In the genomic region with DNA sequence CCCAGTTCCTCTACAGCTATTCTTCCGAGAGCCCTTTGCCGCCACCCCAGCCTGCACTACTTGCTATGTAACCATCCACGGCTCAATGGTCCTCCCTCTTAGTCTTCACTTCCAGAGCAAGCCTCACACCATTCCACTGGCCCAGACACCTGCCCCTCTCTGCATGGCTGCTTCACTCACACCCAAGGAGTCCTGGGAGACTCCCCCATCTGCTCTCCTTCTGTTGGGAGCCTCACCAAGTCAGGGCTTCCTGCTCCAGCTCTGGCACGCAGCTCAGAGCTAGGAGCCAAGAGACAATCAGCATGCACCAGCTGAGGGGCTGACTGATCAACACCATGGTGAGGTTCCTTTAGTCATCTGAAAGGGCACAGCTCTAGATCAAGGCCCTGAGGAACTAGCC, we compare ENCODE assay signal across 11 mouse cellular contexts. TPM values are rescaled to one million over a fixed set of nuclear protein-coding genes. Genes with fewer than 3 reads are reported as not detected.
DNase-seq lines count a peak whose midpoint lies in the region; ATAC-seq and TF ChIP-seq lines count a peak whose summit lies in the region.
"Had no signal": no experiment of that assay in that cellular context is flagged by ENCODE, and none has a peak within 500 bp of the region (broad histone marks: within the 10 kb centered on the region; RNA-seq: fewer than 3 reads in every experiment).

No protein-coding gene starts in this region.

- no peak overlapping the region for H3K4me2 ChIP-seq in forebrain, embryonic 15.5 days (replicated peaks)
- H3K4me2 ChIP-seq in forebrain, embryonic 11.5 days (ENCODE audit: low read depth, low read length, severe bottlenecking), result no peak overlapping the region
- H3K4me2 ChIP-seq in kidney, embryonic 14.5 days (replicated peaks; ENCODE audit: low read depth, low read length), result no peak overlapping the region
- H3K4me2 ChIP-seq in forebrain, postnatal 0 days (ENCODE audit: low read depth), result no peak overlapping the region
- H3K4me2 ChIP-seq: embryonic facial prominence, embryonic 12.5 days; liver, embryonic 11.5 days had no signal

- H3K9ac ChIP-seq in forebrain, embryonic 15.5 days (replicated peaks), result no peak overlapping the region
- H3K9ac ChIP-seq in forebrain, embryonic 11.5 days (ENCODE audit: low read length), result no peak overlapping the region
- no peak overlapping the region for H3K9ac ChIP-seq in kidney, embryonic 14.5 days (ENCODE audit: low read depth, low read length)
- H3K9ac ChIP-seq in forebrain, postnatal 0 days, result no peak overlapping the region
- H3K9ac ChIP-seq: embryonic facial prominence, embryonic 12.5 days had no signal

- H3K4me3 ChIP-seq in forebrain, embryonic 15.5 days, result no peak overlapping the region
- no peak overlapping the region for H3K4me3 ChIP-seq in forebrain, embryonic 11.5 days (ENCODE audit: low read depth, low read length)
- no peak overlapping the region for H3K4me3 ChIP-seq in kidney, embryonic 14.5 days (ENCODE audit: low read length)
- H3K4me3 ChIP-seq in forebrain, postnatal 0 days (ENCODE audit: low read depth, low read length), result no peak overlapping the region
- H3K4me3 ChIP-seq: embryonic facial prominence, embryonic 12.5 days had no signal

- peak; percentile 53; the same call in 1 of the 2 replicates for ATAC-seq in forebrain, embryonic 15.5 days (replicated peaks)
- no peak for ATAC-seq in forebrain, embryonic 11.5 days (replicated peaks; ENCODE audit: low FRiP score)
- no peak for ATAC-seq in kidney, embryonic 14.5 days (ENCODE audit: low FRiP score, low TSS enrichment)
- ATAC-seq in forebrain, postnatal 0 days, result peak; percentile 72

- peaks cover 17% of the 10 kb centered on the region for H3K36me3 ChIP-seq in forebrain, embryonic 15.5 days
- no peaks in the 10 kb centered on the region; the same call in 1 of the 2 replicates for H3K36me3 ChIP-seq in forebrain, embryonic 11.5 days (ENCODE audit: control insufficient read depth, insufficient read depth, low read length)
- H3K36me3 ChIP-seq in kidney, embryonic 14.5 days (ENCODE audit: control insufficient read depth, insufficient read depth, low read length), result peaks cover 48% of the 10 kb centered on the region
- peaks cover 36% of the 10 kb centered on the region for H3K36me3 ChIP-seq in forebrain, postnatal 0 days (ENCODE audit: insufficient read depth)

- intact Hi-C loops in gastrocnemius, postnatal 36 days (cut with DNase I), result no loop called here

- H3K27me3 ChIP-seq in forebrain, embryonic 15.5 days, result no peaks in the 10 kb centered on the region
- no peaks in the 10 kb centered on the region for H3K27me3 ChIP-seq in forebrain, embryonic 11.5 days (ENCODE audit: control insufficient read depth, insufficient read depth, low read length)
- H3K27me3 ChIP-seq in kidney, embryonic 14.5 days (ENCODE audit: control insufficient read depth, insufficient read depth, low read length), result no peaks in the 10 kb centered on the region
- H3K27me3 ChIP-seq in forebrain, postnatal 0 days (ENCODE audit: insufficient read depth, low read length), result no peaks in the 10 kb centered on the region
- H3K27me3 ChIP-seq: embryonic facial prominence, embryonic 12.5 days had no signal

- H3K27ac ChIP-seq in forebrain, embryonic 15.5 days (replicated peaks), result peak overlapping the region; percentile 51
- H3K27ac ChIP-seq in forebrain, embryonic 11.5 days (ENCODE audit: low read depth, low read length), result no peak overlapping the region
- no peak overlapping the region for H3K27ac ChIP-seq in kidney, embryonic 14.5 days (ENCODE audit: low read depth, low read length)
- H3K27ac ChIP-seq in forebrain, postnatal 0 days (ENCODE audit: low read depth, low read length), result no peak overlapping the region
- H3K27ac ChIP-seq: embryonic facial prominence, embryonic 12.5 days had no signal

- no peaks in the 10 kb centered on the region for H3K9me3 ChIP-seq in forebrain, embryonic 15.5 days
- no peaks in the 10 kb centered on the region for H3K9me3 ChIP-seq in forebrain, embryonic 11.5 days (ENCODE audit: control insufficient read depth, low read length)
- no peaks in the 10 kb centered on the region for H3K9me3 ChIP-seq in kidney, embryonic 14.5 days (ENCODE audit: control insufficient read depth, low read length)
- H3K9me3 ChIP-seq in forebrain, postnatal 0 days (ENCODE audit: low read length), result no peaks in the 10 kb centered on the region
- H3K9me3 ChIP-seq: embryonic facial prominence, embryonic 12.5 days had no signal

- 72% methylated on average over 4 of the region's 4 CpGs for WGBS in forebrain, embryonic 15.5 days
- 87% methylated on average over 4 of the region's 4 CpGs for WGBS in forebrain, embryonic 11.5 days
- 73% methylated on average over 4 of the region's 4 CpGs for WGBS in kidney, embryonic 14.5 days
- 63% methylated on average over 4 of the region's 4 CpGs for WGBS in forebrain, postnatal 0 days

- H3K4me1 ChIP-seq in forebrain, embryonic 15.5 days, result peaks cover 34% of the 10 kb centered on the region
- H3K4me1 ChIP-seq in forebrain, embryonic 11.5 days (replicated peaks; ENCODE audit: control insufficient read depth, insufficient read depth, low read length), result peaks cover 7% of the 10 kb centered on the region
- H3K4me1 ChIP-seq in kidney, embryonic 14.5 days (ENCODE audit: control insufficient read depth, insufficient read depth, low read length), result peaks cover 32% of the 10 kb centered on the region
- H3K4me1 ChIP-seq in forebrain, postnatal 0 days (ENCODE audit: insufficient read depth), result peaks cover 3% of the 10 kb centered on the region

- no peak for TF ChIP-seq CTCF in forebrain, postnatal 0 days (IDR thresholded peaks at IDR 0.05; ENCODE audit: low read depth)

- DNase-seq in forebrain, embryonic 11.5 days (ENCODE audit: low spot score), result no peak
- DNase-seq in kidney, adult 8-10 months, result peak; percentile 49 to 56
- DNase-seq in cerebellum, adult 9-10 months, result peak; percentile 65
- peak; percentile 63 for DNase-seq in forebrain, postnatal 0 days
- no peak for DNase-seq in gastrocnemius, postnatal 36 days
- DNase-seq: adrenal gland, postnatal 25 days had no signal

RNA-seq across cellular contexts. Expression of a gene that starts 5.8 kb away (rescaled TPM):
- polyA plus RNA-seq in forebrain, embryonic 15.5 days (2015; fragmentation: Nextera tagmentation; extraction: Ambion mirVana), result 28.9 and 31.6 TPM in 2 replicates
- polyA plus RNA-seq in forebrain, embryonic 11.5 days (2014; fragmentation: Nextera tagmentation; extraction: Ambion mirVana), result 25.4 and 30.8 TPM in 2 replicates
- polyA plus RNA-seq in kidney, embryonic 14.5 days (2014; fragmentation: Nextera tagmentation; extraction: Ambion mirVana), result 19.0 and 24.1 TPM in 2 replicates
- 38.6 and 52.4 TPM in 2 replicates for total RNA-seq in forebrain, postnatal 0 days (2014; rRNA removed)
- 27.8 and 31.6 TPM in 2 replicates for polyA plus RNA-seq in forebrain, postnatal 0 days (2015; fragmentation: Nextera tagmentation; extraction: Ambion mirVana)
- total RNA-seq in gastrocnemius, postnatal 36 days (2021), result 1 to 10 TPM; 9.4 to 9.7 TPM

RNA-seq across cellular contexts. Expression of a gene that starts 11.2 kb away (rescaled TPM):
- polyA plus RNA-seq in forebrain, embryonic 15.5 days (2015; fragmentation: Nextera tagmentation; extraction: Ambion mirVana), result 2.6 TPM in 2 replicates
- polyA plus RNA-seq in forebrain, embryonic 11.5 days (2014; fragmentation: Nextera tagmentation; extraction: Ambion mirVana), result 0.71 and 1.1 TPM in 2 replicates
- polyA plus RNA-seq in kidney, embryonic 14.5 days (2014; fragmentation: Nextera tagmentation; extraction: Ambion mirVana), result 11.8 and 13.0 TPM in 2 replicates
- total RNA-seq in forebrain, postnatal 0 days (2014; rRNA removed), result 15.5 and 15.6 TPM in 2 replicates
- polyA plus RNA-seq in forebrain, postnatal 0 days (2015; fragmentation: Nextera tagmentation; extraction: Ambion mirVana), result 13.7 and 16.4 TPM in 2 replicates
- 10 to 100 TPM; 13.0 to 19.2 TPM for total RNA-seq in gastrocnemius, postnatal 36 days (2021)

RNA-seq across cellular contexts. Expression of a gene that starts 14.9 kb away (rescaled TPM):
- polyA plus RNA-seq in forebrain, embryonic 15.5 days (2015; fragmentation: Nextera tagmentation; extraction: Ambion mirVana), result 3.2 and 3.4 TPM in 2 replicates
- 2.0 and 2.3 TPM in 2 replicates for polyA plus RNA-seq in forebrain, embryonic 11.5 days (2014; fragmentation: Nextera tagmentation; extraction: Ambion mirVana)
- 2.8 and 4.0 TPM in 2 replicates for polyA plus RNA-seq in kidney, embryonic 14.5 days (2014; fragmentation: Nextera tagmentation; extraction: Ambion mirVana)
- 5.1 and 8.5 TPM in 2 replicates for total RNA-seq in forebrain, postnatal 0 days (2014; rRNA removed)
- 5.4 and 5.9 TPM in 2 replicates for polyA plus RNA-seq in forebrain, postnatal 0 days (2015; fragmentation: Nextera tagmentation; extraction: Ambion mirVana)
- 1 to 10 TPM; 9.3 to 9.7 TPM for total RNA-seq in gastrocnemius, postnatal 36 days (2021)
- total RNA-seq: neutrophil, adult 5-6 weeks had no signal

RNA-seq across cellular contexts. Expression of a gene that starts 57.5 kb away (rescaled TPM):
- 69.4 and 75.2 TPM in 2 replicates for polyA plus RNA-seq in forebrain, embryonic 15.5 days (2015; fragmentation: Nextera tagmentation; extraction: Ambion mirVana)
- 48.0 and 50.8 TPM in 2 replicates for polyA plus RNA-seq in forebrain, embryonic 11.5 days (2014; fragmentation: Nextera tagmentation; extraction: Ambion mirVana)
- 58.7 and 102 TPM in 2 replicates for polyA plus RNA-seq in kidney, embryonic 14.5 days (2014; fragmentation: Nextera tagmentation; extraction: Ambion mirVana)
- 174 and 208 TPM in 2 replicates for total RNA-seq in forebrain, postnatal 0 days (2014; rRNA removed)
- polyA plus RNA-seq in forebrain, postnatal 0 days (2015; fragmentation: Nextera tagmentation; extraction: Ambion mirVana), result 121 and 165 TPM in 2 replicates
- 10 to 100 TPM; 73.9 to 92.0 TPM for total RNA-seq in gastrocnemius, postnatal 36 days (2021)

Comparison
In these comparisons a context has a peak if more than half of its experiments do, and no peak if none do; other contexts are left out.
1. ATAC-seq: peak in forebrain, embryonic 15.5 days (single experiment) and forebrain, postnatal 0 days (single experiment); none in forebrain, embryonic 11.5 days (single experiment) and kidney, embryonic 14.5 days (single experiment).
2. DNase-seq: peak in kidney, adult 8-10 months (2 of 2), cerebellum, adult 9-10 months (single experiment) and forebrain, postnatal 0 days (single experiment); none in forebrain, embryonic 11.5 days (single experiment) and gastrocnemius, postnatal 36 days (0 of 2).